Mouse (Mus musculus) ES-Bruce4 (cell line): ENCODE data around the gene Nfe2l1. TPM values are rescaled to one million over a fixed set of nuclear protein-coding genes. Genes with fewer than 3 reads are reported as not detected.

Source experiments
- H3K27ac ChIP-seq: 2 replicates; pipeline ENCODE4 v1.5.1; 2012; ENCODE audit warnings: low read length, inconsistent platforms; ENCODE audit not compliant: insufficient read depth
- H3K27me3 ChIP-seq: 2 replicates; pipeline ENCODE4 v1.6.1; 2012; ENCODE audit warnings: mild to moderate bottlenecking, low read length, inconsistent platforms; ENCODE audit not compliant: control insufficient read depth, poor library complexity, insufficient read depth, severe bottlenecking
- H3K36me3 ChIP-seq: 2 replicates; pipeline ENCODE4 v1.6.1; 2012; ENCODE audit warnings: inconsistent platforms, mild to moderate bottlenecking, low read length, moderate library complexity; ENCODE audit not compliant: control insufficient read depth, poor library complexity, insufficient read depth, severe bottlenecking
- H3K4me1 ChIP-seq: one replicate; pipeline ENCODE4 v1.8.1; 2011; ENCODE audit warnings: low read length; ENCODE audit not compliant: control insufficient read depth, insufficient read depth
- H3K4me3 ChIP-seq: 2 replicates; pipeline ENCODE4 v1.5.1; 2011; ENCODE audit warnings: low read depth, mild to moderate bottlenecking, low read length
- H3K9ac ChIP-seq: 2 replicates; pipeline ENCODE4 v1.6.1; 2012; ENCODE audit warnings: low read depth, mild to moderate bottlenecking, inconsistent platforms; ENCODE audit not compliant: poor library complexity, severe bottlenecking
- H3K9me3 ChIP-seq: replicated peaks from 2 replicates; pipeline ENCODE4 v1.6.1; 2012; ENCODE audit warnings: mild to moderate bottlenecking, low read length, inconsistent platforms; ENCODE audit not compliant: control insufficient read depth, poor library complexity, insufficient read depth, severe bottlenecking
- CTCF ChIP-seq: IDR thresholded peaks from one replicate; pipeline ENCODE4 v1.8.1; 2011; ENCODE audit warnings: low read depth, low read length
- EP300 ChIP-seq: IDR thresholded peaks from 2 replicates; pipeline ENCODE4 v1.6.1; 2011; ENCODE audit warnings: low read depth, low read length; ENCODE audit not compliant: insufficient read depth
- POLR2A ChIP-seq: IDR thresholded peaks from one replicate; pipeline ENCODE4 v1.8.1; 2011; ENCODE audit warnings: low read length; ENCODE audit not compliant: insufficient read depth
- polyA plus RNA-seq: library from polyadenylated mRNA; stranded (reverse); fragments of >200 nt; gene quantifications from 2 replicates; pipeline ENCODE4 v1.2.4, GENCODE M21; 2011; ENCODE audit warnings: low read depth; ENCODE audit not compliant: missing spikeins, insufficient read depth, insufficient read length

The Nfe2l1 gene
- polyA plus RNA-seq, 1 experiment: 181 TPM

- no peak overlapping the region for H3K4me3 ChIP-seq
- no peaks in the 10 kb centered on the region for H3K4me1 ChIP-seq
- no peaks in the 10 kb centered on the region for H3K9me3 ChIP-seq
- H3K9ac ChIP-seq: peak overlapping the region; percentile 56
- peaks cover 35% of the 10 kb centered on the region for H3K36me3 ChIP-seq
- TF ChIP-seq POLR2A (no peak), CTCF (no peak), EP300 (no peak)
- H3K27ac ChIP-seq: peak overlapping the region; percentile 55
- no peaks in the 10 kb centered on the region for H3K27me3 ChIP-seq
These were observed 58.3 kb downstream of the Nfe2l1 start for GRCm38 (mm10) chr11:96771274-96771975.

GRCm38 (mm10) chr11:96768240-96768639 is 61.5 kb downstream of the Nfe2l1 start:
- no peaks in the 10 kb centered on the region for H3K27me3 ChIP-seq
- H3K36me3 ChIP-seq: peaks cover 34% of the 10 kb centered on the region
- TF ChIP-seq CTCF: no peak
- no peak for TF ChIP-seq POLR2A
- no peak for TF ChIP-seq EP300
- peak overlapping the region; percentile 49 for H3K9ac ChIP-seq
- H3K4me1 ChIP-seq: peaks cover 2% of the 10 kb centered on the region
- H3K4me3 ChIP-seq: no peak overlapping the region
- H3K9me3 ChIP-seq: no peaks in the 10 kb centered on the region
- no peak overlapping the region for H3K27ac ChIP-seq

Other genes with a start within 250 kb of the Nfe2l1 start
- 27.3 and 31.1 TPM in 2 replicates for gene Snx11, start 52.4 kb downstream of the Nfe2l1 start, polyA plus RNA-seq
- 201 and 202 TPM in 2 replicates for gene Cbx1, start 40.8 kb downstream of the Nfe2l1 start, polyA plus RNA-seq
- 23.9 and 26.2 TPM in 2 replicates for gene Copz2, start 19.9 kb upstream of the Nfe2l1 start, polyA plus RNA-seq
- 93.3 and 109 TPM in 2 replicates for gene Cdk5rap3, start 86.5 kb upstream of the Nfe2l1 start, polyA plus RNA-seq
- gene Prr15l, start 98.1 kb upstream of the Nfe2l1 start, polyA plus RNA-seq: 10.9 and 11.1 TPM in 2 replicates
- gene Pnpo, start 114.0 kb upstream of the Nfe2l1 start, polyA plus RNA-seq: 23.6 and 24.1 TPM in 2 replicates
- 29.0 and 30.5 TPM in 2 replicates for gene Sp2, start 153.0 kb upstream of the Nfe2l1 start, polyA plus RNA-seq
- 12.4 and 13.5 TPM in 2 replicates for gene Sp6, start 183.4 kb upstream of the Nfe2l1 start, polyA plus RNA-seq
- 6.8 and 7.4 TPM in 2 replicates for gene Scrn2, start 200.0 kb upstream of the Nfe2l1 start, polyA plus RNA-seq
- gene Lrrc46, start 211.4 kb upstream of the Nfe2l1 start, polyA plus RNA-seq: 1.5 and 2.4 TPM in 2 replicates
- gene Mrpl10, start 211.6 kb upstream of the Nfe2l1 start, polyA plus RNA-seq: 62.6 and 67.1 TPM in 2 replicates
- 8.3 and 9.1 TPM in 2 replicates for gene Osbpl7, start 220.7 kb upstream of the Nfe2l1 start, polyA plus RNA-seq